Mouse (Mus musculus) megakaryocyte, embryonic 14.5 days (primary cell): ENCODE data around the gene Mast4. TPM values are rescaled to one million over a fixed set of nuclear protein-coding genes. Genes with fewer than 3 reads are reported as not detected.

Source experiments
- H3K27me3 ChIP-seq: replicated peaks from 2 replicates; pipeline ENCODE3; 2012; ENCODE audit warnings: inconsistent platforms
- H3K36me3 ChIP-seq: replicated peaks from 2 replicates; pipeline ENCODE3; 2012; ENCODE audit warnings: low read length, inconsistent platforms, mixed read lengths
- H3K4me1 ChIP-seq: 2 replicates; pipeline ENCODE4 v1.6.1; 2012; ENCODE audit warnings: inconsistent platforms
- H3K4me3 ChIP-seq: replicated peaks from 2 replicates; pipeline ENCODE3; 2012; ENCODE audit warnings: moderate library complexity, mild to moderate bottlenecking, inconsistent platforms
- H3K9me3 ChIP-seq: 2 replicates; pipeline ENCODE4 v1.6.1; 2012; ENCODE audit warnings: inconsistent platforms
- FLI1 ChIP-seq: IDR thresholded peaks from 2 replicates; pipeline ENCODE4 v1.6.1; 2012; ENCODE audit warnings: low read length, inconsistent platforms, mixed read lengths
- GATA1 ChIP-seq: IDR thresholded peaks from 3 replicates; pipeline ENCODE4 v1.6.1; 2012; ENCODE audit warnings: mixed read lengths, low read length, inconsistent platforms, borderline replicate concordance
- polyA plus RNA-seq: library from polyadenylated mRNA; stranded (reverse); fragments of >175 nt; gene quantifications from 2 replicates; pipeline ENCODE4 v1.2.3, GENCODE M21; 2012; ENCODE audit warnings: low replicate concordance; ENCODE audit not compliant: insufficient read depth

The Mast4 gene
- polyA plus RNA-seq, 1 experiment, result 3.5 TPM

DNA sequence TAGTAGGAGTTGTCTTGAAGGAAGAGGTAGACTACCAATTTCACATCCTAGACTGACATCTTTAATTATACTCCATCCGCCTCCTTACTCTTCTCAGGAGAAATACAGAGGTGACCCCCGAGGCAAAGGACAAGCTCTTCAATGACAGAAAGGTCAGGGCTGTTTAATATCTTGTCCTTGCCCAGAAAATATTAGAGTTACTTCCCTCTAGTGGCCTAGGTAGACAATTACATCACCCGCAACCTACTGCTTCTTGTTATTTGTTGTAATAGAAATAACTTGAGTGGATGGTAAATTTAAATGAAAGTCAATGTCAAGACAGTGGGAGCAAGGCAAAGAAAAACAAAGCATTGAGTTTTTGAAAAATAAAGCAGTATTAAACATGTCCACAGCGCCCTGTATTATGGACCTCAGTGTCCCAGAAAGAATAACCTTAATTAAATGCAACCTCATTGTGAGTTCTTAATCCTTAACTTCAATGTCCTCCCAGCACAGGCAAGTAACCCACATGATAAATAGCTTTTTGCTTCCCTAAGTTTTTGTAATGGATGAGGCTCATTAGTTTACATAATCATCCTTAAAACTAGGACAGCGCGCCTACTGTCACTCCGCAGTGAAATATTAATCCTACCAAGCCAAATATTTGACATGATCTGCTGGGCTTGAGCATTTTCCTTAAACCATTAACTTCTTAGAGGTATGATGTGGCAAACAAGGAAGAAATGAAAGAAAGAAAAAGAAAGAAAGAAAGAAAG is 408.3 kb downstream of the Mast4 start:
- peaks cover 11% of the 10 kb centered on the region for H3K4me1 ChIP-seq
- peaks cover 7% of the 10 kb centered on the region for H3K27me3 ChIP-seq
- no peaks in the 10 kb centered on the region for H3K36me3 ChIP-seq
- H3K9me3 ChIP-seq, result peaks cover 5% of the 10 kb centered on the region; the same call in 1 of the 2 replicates
- H3K4me3 ChIP-seq, result no peak overlapping the region
- TF ChIP-seq GATA1, result no peak
- no peak for TF ChIP-seq FLI1

DNA sequence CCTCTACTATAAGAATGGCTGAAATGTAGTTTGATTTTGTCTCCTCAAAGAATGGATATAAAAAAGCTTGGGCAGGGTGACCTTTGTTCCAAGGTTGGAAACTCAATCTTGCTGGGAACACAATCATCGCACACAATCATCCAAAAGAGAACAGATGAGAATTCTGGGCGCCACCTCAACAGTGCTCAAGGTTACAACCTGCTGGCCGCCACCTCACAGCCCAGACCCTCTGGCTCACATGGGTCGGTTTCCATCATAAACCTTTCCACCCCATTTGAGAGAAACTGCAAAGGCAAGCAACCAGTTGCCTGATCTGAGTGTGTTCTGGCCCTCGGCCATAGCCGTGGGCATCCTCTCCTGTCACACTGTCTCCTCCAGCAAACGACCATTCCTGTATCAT is 414.6 kb downstream of the Mast4 start:
- H3K27me3 ChIP-seq, result no peaks in the 10 kb centered on the region
- no peak for TF ChIP-seq GATA1
- no peak for TF ChIP-seq FLI1
- H3K4me3 ChIP-seq, result no peak overlapping the region
- peaks cover 36% of the 10 kb centered on the region for H3K4me1 ChIP-seq
- H3K36me3 ChIP-seq, result no peaks in the 10 kb centered on the region
- H3K9me3 ChIP-seq, result no peaks in the 10 kb centered on the region

DNA sequence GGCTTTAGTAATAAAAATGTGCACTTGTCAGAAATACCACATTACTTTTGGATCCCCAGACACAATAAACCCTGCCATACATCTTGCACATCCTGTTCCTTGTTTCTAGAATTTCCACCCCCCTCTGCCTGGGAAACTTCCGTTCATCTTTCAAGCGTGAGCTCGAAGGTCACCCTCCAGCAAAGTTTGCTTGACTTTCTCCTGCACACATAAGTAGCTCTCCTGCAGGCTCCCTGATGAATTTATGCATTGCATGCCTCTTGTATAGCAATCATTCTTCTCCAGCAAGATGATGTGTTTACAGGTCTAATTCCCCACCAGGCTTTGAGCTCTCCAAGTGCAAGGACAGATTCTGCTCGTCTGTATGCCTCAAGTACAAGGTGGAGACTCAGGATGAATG is 415.7 kb downstream of the Mast4 start:
- Histone ChIP-seq H3K27me3 (no peaks in the 10 kb centered on the region), H3K9me3 (no peaks in the 10 kb centered on the region), H3K4me1 (peaks cover 44% of the 10 kb centered on the region), H3K4me3 (no peak overlapping the region), H3K36me3 (no peaks in the 10 kb centered on the region)
- TF ChIP-seq GATA1 (no peak), FLI1 (no peak)

DNA sequence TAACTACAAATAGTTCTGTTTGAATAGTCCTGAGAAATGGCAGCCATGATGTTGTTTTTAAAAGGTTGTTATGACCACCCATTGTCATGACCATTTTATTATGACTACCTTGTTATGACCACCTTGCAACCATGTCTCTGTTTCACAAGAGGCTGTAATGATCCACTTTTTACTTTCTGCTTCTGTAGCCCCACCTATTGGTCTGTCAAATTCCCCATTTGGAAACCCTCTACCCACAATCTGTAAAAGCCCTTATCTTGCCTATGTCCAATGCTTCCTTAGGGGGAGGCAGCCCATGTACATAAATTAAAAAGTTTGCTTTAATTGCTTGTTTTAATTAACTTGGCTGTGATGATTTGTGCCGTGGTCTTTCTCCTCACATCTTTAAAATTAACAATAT is 419.0 kb downstream of the Mast4 start:
- no peak for TF ChIP-seq FLI1
- TF ChIP-seq GATA1, result no peak
- Histone ChIP-seq H3K27me3 (no peaks in the 10 kb centered on the region), H3K36me3 (no peaks in the 10 kb centered on the region), H3K9me3 (peaks cover 7% of the 10 kb centered on the region), H3K4me3 (no peak overlapping the region), H3K4me1 (peaks cover 47% of the 10 kb centered on the region)

DNA sequence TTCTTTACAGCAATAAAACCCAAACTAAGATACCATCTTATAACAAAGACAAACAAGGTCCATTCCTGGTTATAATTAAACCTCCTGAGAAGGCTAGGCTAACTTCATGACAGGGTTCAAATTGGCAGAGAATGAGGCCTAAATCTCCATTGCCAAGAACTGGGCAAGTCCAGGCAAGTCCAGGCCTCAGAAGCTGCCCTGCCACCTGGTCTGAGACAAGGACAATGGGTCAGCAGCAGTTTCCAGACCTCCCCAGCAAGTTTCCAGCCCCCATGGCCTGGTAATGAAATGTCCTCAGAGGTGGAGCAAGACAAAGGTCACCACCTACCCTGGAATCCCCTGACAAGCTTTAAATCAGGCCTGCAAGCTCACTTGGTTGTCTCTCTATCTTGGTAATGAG is 419.5 kb downstream of the Mast4 start:
- Histone ChIP-seq H3K4me1 (peaks cover 47% of the 10 kb centered on the region), H3K9me3 (peaks cover 9% of the 10 kb centered on the region), H3K4me3 (no peak overlapping the region), H3K36me3 (no peaks in the 10 kb centered on the region), H3K27me3 (no peaks in the 10 kb centered on the region)
- TF ChIP-seq FLI1 (no peak), GATA1 (no peak)

DNA sequence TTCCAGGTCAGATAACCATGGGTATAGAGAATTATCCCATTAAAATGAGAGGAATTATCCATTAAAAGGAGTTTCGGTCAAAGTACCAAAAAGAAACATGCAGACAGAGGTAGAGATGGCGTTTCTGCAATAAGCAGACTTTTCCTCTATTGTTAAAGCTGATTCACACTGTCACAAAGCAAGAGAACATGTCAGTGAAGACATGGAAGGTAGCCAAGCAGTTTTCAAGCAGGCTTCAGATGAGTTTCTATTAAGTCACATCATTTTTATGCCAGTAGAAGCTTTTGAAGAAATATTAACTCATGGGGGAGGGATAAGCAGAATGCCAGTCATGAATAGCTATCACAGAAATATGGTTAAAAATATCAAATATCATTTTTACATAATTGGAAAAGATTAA is 420.4 kb downstream of the Mast4 start:
- Histone ChIP-seq H3K36me3 (no peaks in the 10 kb centered on the region), H3K4me3 (no peak overlapping the region), H3K4me1 (peaks cover 43% of the 10 kb centered on the region), H3K9me3 (peaks cover 9% of the 10 kb centered on the region), H3K27me3 (no peaks in the 10 kb centered on the region)
- TF ChIP-seq FLI1, result no peak

DNA sequence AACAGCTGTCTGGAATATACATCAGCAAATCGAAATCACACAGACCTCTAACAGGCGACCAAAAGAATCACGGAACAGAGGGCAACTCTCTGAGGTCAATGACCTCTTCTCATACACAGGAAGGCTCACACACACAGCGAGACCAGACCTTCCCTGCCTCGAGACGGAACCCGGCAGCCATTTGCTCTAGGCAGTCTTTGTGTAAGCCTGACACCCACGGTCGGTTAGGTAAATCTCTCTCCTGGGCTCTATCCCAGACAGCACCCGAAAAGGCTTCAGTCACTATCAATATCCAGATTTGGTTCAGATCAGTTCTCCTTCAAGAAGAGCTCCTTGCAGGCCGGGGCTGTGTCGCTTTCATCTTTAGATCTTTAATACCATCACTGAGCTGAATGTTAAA is 421.4 kb downstream of the Mast4 start:
- Histone ChIP-seq H3K36me3 (no peaks in the 10 kb centered on the region), H3K9me3 (peaks cover 9% of the 10 kb centered on the region), H3K4me3 (no peak overlapping the region), H3K27me3 (no peaks in the 10 kb centered on the region), H3K4me1 (peaks cover 39% of the 10 kb centered on the region)
- TF ChIP-seq FLI1, result no peak
- TF ChIP-seq GATA1, result no peak

DNA sequence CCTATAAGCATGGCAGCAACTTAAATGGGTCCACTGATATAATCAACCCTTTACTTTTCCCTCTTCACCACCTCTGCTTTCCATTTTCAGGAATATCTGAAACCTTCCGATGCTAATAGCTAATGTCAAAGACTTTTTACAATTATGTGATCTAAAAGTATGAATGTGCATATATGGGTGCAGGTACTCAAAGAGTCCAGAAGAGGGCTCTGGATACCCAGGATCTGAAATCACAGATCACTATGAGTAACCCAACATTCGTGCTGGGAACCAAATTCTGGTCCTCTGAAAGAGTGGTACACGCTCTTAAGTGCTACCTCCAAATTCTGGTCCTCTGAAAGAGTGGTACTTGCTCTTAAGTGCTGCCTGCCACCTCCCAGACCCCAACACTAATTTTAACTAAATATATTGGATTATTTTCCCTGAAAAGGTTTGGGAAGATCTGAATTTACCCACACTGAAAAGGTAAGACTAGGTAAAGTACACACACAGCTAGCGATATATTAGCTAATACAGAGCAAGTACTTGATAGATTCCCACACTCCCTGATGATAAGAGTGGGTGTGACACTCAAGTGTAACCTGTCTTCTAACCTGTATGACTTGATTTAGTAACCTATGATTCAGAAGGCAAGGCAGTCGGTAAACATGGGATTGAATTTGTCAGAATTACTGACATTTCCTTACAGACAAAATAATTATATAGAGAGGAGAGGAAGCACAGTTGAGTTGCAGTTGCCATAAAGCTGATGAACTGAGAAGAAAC is 424.5 kb downstream of the Mast4 start:
- Histone ChIP-seq H3K4me3 (no peak overlapping the region), H3K4me1 (peaks cover 29% of the 10 kb centered on the region), H3K36me3 (no peaks in the 10 kb centered on the region), H3K27me3 (no peaks in the 10 kb centered on the region), H3K9me3 (peaks cover 9% of the 10 kb centered on the region)
- TF ChIP-seq FLI1 (no peak), GATA1 (no peak)

DNA sequence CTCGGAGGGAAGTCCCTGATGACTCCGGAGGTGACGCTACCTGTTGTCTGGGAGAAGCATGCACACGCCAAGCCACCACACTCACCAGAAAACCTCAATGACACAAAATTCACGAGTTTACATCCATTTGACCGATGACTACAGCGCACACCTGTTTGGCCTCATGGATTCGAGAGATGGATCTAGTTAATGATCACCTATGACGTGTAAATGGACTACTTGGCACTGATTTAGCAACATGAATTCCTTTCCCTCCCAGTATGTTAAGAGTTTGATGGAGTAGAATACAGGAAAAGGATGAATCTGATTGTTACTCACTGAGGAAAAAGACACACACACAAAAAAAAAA is 427.7 kb downstream of the Mast4 start:
- TF ChIP-seq FLI1, result no peak
- no peak for TF ChIP-seq GATA1
- H3K4me3 ChIP-seq, result peak overlapping the region; percentile 94
- peaks cover 19% of the 10 kb centered on the region for H3K36me3 ChIP-seq
- 0 out of 2 replicates have a peak, but pooled peaks cover 2% of the 10 kb centered on the region for H3K9me3 ChIP-seq
- no peaks in the 10 kb centered on the region for H3K27me3 ChIP-seq
- H3K4me1 ChIP-seq, result peaks cover 37% of the 10 kb centered on the region

DNA sequence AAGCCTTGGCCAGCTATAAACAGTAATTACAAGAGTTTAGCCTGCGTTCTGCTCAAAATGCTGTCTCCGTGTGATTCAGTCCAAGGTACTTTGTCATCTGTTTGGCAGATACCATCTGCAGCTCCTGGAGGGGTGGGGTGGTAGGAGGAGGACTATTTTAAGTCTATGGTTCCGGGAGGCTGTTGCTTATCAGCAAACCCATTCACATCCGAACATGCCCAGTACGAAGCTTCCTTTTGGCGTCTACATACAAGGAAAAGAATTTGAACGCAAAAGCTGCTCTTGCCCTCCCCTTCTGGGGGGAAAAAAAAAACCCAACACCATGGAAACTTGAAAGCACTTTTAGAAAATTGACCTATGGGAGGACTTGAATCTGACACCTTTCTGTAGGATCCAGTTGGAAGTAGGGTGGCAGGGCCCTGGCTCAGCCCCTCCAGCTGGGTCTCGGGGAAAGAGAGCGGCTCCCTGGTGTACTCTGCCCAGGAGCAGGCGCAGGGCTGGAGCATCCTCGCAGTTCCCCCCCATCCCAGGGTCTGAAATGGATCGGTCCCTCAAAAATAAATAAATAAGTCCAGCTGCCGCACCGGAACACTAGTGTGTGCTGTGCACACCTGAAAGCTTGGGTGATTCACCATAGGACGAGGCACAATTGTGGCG is 428.2 kb downstream of the Mast4 start:
- H3K4me3 ChIP-seq, result peak overlapping the region; percentile 94
- no peaks in the 10 kb centered on the region for H3K27me3 ChIP-seq
- no peak for TF ChIP-seq FLI1
- TF ChIP-seq GATA1, result 0 out of 3 replicates have a peak, but pooled peaks have one; percentile 24
- H3K4me1 ChIP-seq, result peaks cover 40% of the 10 kb centered on the region
- H3K9me3 ChIP-seq, result 0 out of 2 replicates have a peak, but pooled peaks cover 2% of the 10 kb centered on the region
- H3K36me3 ChIP-seq, result peaks cover 23% of the 10 kb centered on the region
